Mouse (Mus musculus): Measurements from ENCODE around the gene Tmem50b. TPM values are rescaled to one million over a fixed set of nuclear protein-coding genes. Genes with fewer than 3 reads are reported as not detected.

Tmem50b gene
- polyA plus RNA-seq, 1 experiment = 54.1 TPM

- Histone ChIP-seq H3K27me3 (ENCODE audit: control insufficient read depth, insufficient read depth, low read length) (no peaks in the 10 kb centered on the region), H3K4me3 (ENCODE audit: control insufficient read depth, low read depth, low read length) (peak overlapping the region; percentile 18; the same call in 1 of the 2 replicates)
- TF ChIP-seq CTCF (IDR thresholded peaks at IDR 0.05; ENCODE audit: control insufficient read depth, insufficient read depth, insufficient replicate concordance, low read depth, low read length) = no peak
- TF ChIP-seq POLR2A (IDR thresholded peaks at IDR 0.05; ENCODE audit: control insufficient read depth, low read depth, low read length) = no peak
Observed at GRCm38 (mm10) chr16:91565292-91565951, 32.2 kb downstream of the Tmem50b start.

GRCm38 (mm10) chr16:91564580-91565291 is 32.9 kb downstream of the Tmem50b start:
- Histone ChIP-seq H3K27me3 (ENCODE audit: control insufficient read depth, insufficient read depth, low read length) (no peaks in the 10 kb centered on the region), H3K27ac (ENCODE audit: control insufficient read depth, insufficient read depth, low read depth, low read length) (no peak overlapping the region), H3K4me1 (ENCODE audit: control insufficient read depth, insufficient read depth, low read length) (peaks cover 17% of the 10 kb centered on the region), H3K4me3 (ENCODE audit: control insufficient read depth, low read depth, low read length) (no peak overlapping the region; the same call in 1 of the 2 replicates), H3K36me3 (ENCODE audit: control insufficient read depth, insufficient read depth, low read length) (no peaks in the 10 kb centered on the region)
- TF ChIP-seq POLR2A (IDR thresholded peaks at IDR 0.05; ENCODE audit: control insufficient read depth, low read depth, low read length) (no peak), CTCF (IDR thresholded peaks at IDR 0.05; ENCODE audit: control insufficient read depth, insufficient read depth, insufficient replicate concordance, low read depth, low read length) (no peak)

More at GRCm38 (mm10) chr16:91565292-91565951, 32.2 kb downstream of the Tmem50b start:
- no peaks in the 10 kb centered on the region for H3K36me3 ChIP-seq (ENCODE audit: control insufficient read depth, insufficient read depth, low read length)
- H3K27ac ChIP-seq (ENCODE audit: control insufficient read depth, insufficient read depth, low read depth, low read length) = no peak overlapping the region
- H3K4me1 ChIP-seq (ENCODE audit: control insufficient read depth, insufficient read depth, low read length) = peaks cover 17% of the 10 kb centered on the region

- Histone ChIP-seq H3K27ac (ENCODE audit: control insufficient read depth, insufficient read depth, low read depth, low read length) (peak overlapping the region; percentile 12; the same call in 1 of the 2 replicates), H3K4me3 (ENCODE audit: control insufficient read depth, low read depth, low read length) (peak overlapping the region; percentile 81), H3K4me1 (ENCODE audit: control insufficient read depth, insufficient read depth, low read length) (peaks cover 17% of the 10 kb centered on the region), H3K27me3 (ENCODE audit: control insufficient read depth, insufficient read depth, low read length) (no peaks in the 10 kb centered on the region), H3K36me3 (ENCODE audit: control insufficient read depth, insufficient read depth, low read length) (no peaks in the 10 kb centered on the region)
- TF ChIP-seq CTCF (IDR thresholded peaks at IDR 0.05; ENCODE audit: control insufficient read depth, insufficient read depth, insufficient replicate concordance, low read depth, low read length) (no peak), POLR2A (IDR thresholded peaks at IDR 0.05; ENCODE audit: control insufficient read depth, low read depth, low read length) (no peak)
Observed at GRCm38 (mm10) chr16:91561541-91562457, 35.8 kb downstream of the Tmem50b start.

GRCm38 (mm10) chr16:91561099-91561498 is 36.5 kb downstream of the Tmem50b start:
- Histone ChIP-seq H3K27me3 (ENCODE audit: control insufficient read depth, insufficient read depth, low read length) (no peaks in the 10 kb centered on the region), H3K4me3 (ENCODE audit: control insufficient read depth, low read depth, low read length) (peak overlapping the region; percentile 81), H3K27ac (ENCODE audit: control insufficient read depth, insufficient read depth, low read depth, low read length) (no peak overlapping the region), H3K4me1 (ENCODE audit: control insufficient read depth, insufficient read depth, low read length) (peaks cover 19% of the 10 kb centered on the region), H3K36me3 (ENCODE audit: control insufficient read depth, insufficient read depth, low read length) (no peaks in the 10 kb centered on the region)
- TF ChIP-seq CTCF (IDR thresholded peaks at IDR 0.05; ENCODE audit: control insufficient read depth, insufficient read depth, insufficient replicate concordance, low read depth, low read length) (peak; percentile 37; the same call in 1 of the 2 replicates), POLR2A (IDR thresholded peaks at IDR 0.05; ENCODE audit: control insufficient read depth, low read depth, low read length) (no peak)

- Histone ChIP-seq H3K27me3 (ENCODE audit: control insufficient read depth, insufficient read depth, low read length) (no peaks in the 10 kb centered on the region), H3K27ac (ENCODE audit: control insufficient read depth, insufficient read depth, low read depth, low read length) (no peak overlapping the region), H3K4me1 (ENCODE audit: control insufficient read depth, insufficient read depth, low read length) (peaks cover 20% of the 10 kb centered on the region), H3K36me3 (ENCODE audit: control insufficient read depth, insufficient read depth, low read length) (no peaks in the 10 kb centered on the region), H3K4me3 (ENCODE audit: control insufficient read depth, low read depth, low read length) (no peak overlapping the region)
- TF ChIP-seq CTCF (IDR thresholded peaks at IDR 0.05; ENCODE audit: control insufficient read depth, insufficient read depth, insufficient replicate concordance, low read depth, low read length) (no peak), POLR2A (IDR thresholded peaks at IDR 0.05; ENCODE audit: control insufficient read depth, low read depth, low read length) (no peak)
Observed at GRCm38 (mm10) chr16:91557693-91558092, 39.9 kb downstream of the Tmem50b start.

GRCm38 (mm10) chr16:91557214-91557613 is 40.4 kb downstream of the Tmem50b start:
- no peak overlapping the region for H3K27ac ChIP-seq (ENCODE audit: control insufficient read depth, insufficient read depth, low read depth, low read length)
- peaks cover 20% of the 10 kb centered on the region for H3K4me1 ChIP-seq (ENCODE audit: control insufficient read depth, insufficient read depth, low read length)
- no peaks in the 10 kb centered on the region for H3K36me3 ChIP-seq (ENCODE audit: control insufficient read depth, insufficient read depth, low read length)
- H3K27me3 ChIP-seq (ENCODE audit: control insufficient read depth, insufficient read depth, low read length) = no peaks in the 10 kb centered on the region
- H3K4me3 ChIP-seq (ENCODE audit: control insufficient read depth, low read depth, low read length) = no peak overlapping the region
- TF ChIP-seq CTCF (IDR thresholded peaks at IDR 0.05; ENCODE audit: control insufficient read depth, insufficient read depth, insufficient replicate concordance, low read depth, low read length) = no peak
- TF ChIP-seq POLR2A (IDR thresholded peaks at IDR 0.05; ENCODE audit: control insufficient read depth, low read depth, low read length) = no peak

Measured in testis, adult 2 months (tissue).